ENCODE assay signal across 23 mouse cellular contexts in the genomic region with DNA sequence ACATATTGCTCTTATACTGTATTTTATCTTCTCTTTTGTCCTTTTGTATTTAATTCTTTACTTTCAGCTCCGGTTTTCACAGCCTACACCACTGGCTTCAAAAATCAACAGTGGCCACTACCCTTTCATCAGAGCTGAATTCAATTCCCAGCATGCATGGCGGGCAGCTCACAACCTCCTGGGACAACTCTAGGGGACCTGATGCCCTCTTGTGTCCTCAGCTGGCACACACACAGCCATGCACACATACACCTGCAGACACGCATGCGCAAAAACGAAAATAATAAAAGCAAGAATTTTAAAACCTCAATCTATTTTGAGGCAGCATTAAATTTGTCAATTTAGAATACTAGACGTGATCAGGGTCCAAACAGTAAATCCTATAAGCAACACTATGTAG.
DNase-seq lines count a peak whose midpoint lies in the region; ATAC-seq and TF ChIP-seq lines count a peak whose summit lies in the region.
"Had no signal": no experiment of that assay in that cellular context is flagged by ENCODE, and none has a peak within 500 bp of the region (broad histone marks: within the 10 kb centered on the region; RNA-seq: fewer than 3 reads in every experiment).

No protein-coding gene starts in this region.

- H3K27me3 ChIP-seq in MEL (ENCODE audit: control insufficient read depth in 1 of 2, insufficient read depth in 2 of 2, low read length in 2 of 2): peaks cover 0 to 1% of the 10 kb centered on the region in 2 experiments; a peak in 2 of 4 replicates
- H3K27me3 ChIP-seq in cerebellum, adult 2 months (ENCODE audit: control insufficient read depth, insufficient read depth, low read length): no peaks in the 10 kb centered on the region
- no peaks in the 10 kb centered on the region for H3K27me3 ChIP-seq in hindbrain, embryonic 10.5 days (ENCODE audit: insufficient read depth, poor library complexity, severe bottlenecking)
- H3K27me3 ChIP-seq: CH12.LX had no signal

- no peak overlapping the region for H3K9ac ChIP-seq in MEL (ENCODE audit: control insufficient read depth, low read depth, low read length, poor library complexity, severe bottlenecking)

- no peaks in the 10 kb centered on the region for H3K36me3 ChIP-seq in MEL (ENCODE audit: control insufficient read depth in 1 of 2, insufficient read depth in 2 of 2, low read length in 2 of 2)
- no peaks in the 10 kb centered on the region for H3K36me3 ChIP-seq in hindbrain, embryonic 10.5 days
- H3K36me3 ChIP-seq: G1E had no signal

- WGBS in cerebellum, adult 2 months: 93% methylated on average over 6 of the region's 6 CpGs
- WGBS in hindbrain, embryonic 10.5 days: 95% methylated on average over 6 of the region's 6 CpGs

- no peaks in the 10 kb centered on the region for H3K9me3 ChIP-seq in MEL (replicated peaks; ENCODE audit: insufficient read depth, low read length)
- no peaks in the 10 kb centered on the region for H3K9me3 ChIP-seq in hindbrain, embryonic 10.5 days
- H3K9me3 ChIP-seq: G1E had no signal

- TF ChIP-seq POLR2A in MEL (IDR thresholded peaks at IDR 0.05; ENCODE audit: control insufficient read depth in 1 of 2, insufficient read depth in 1 of 2, low read depth in 1 of 2, low read length in 2 of 2, poor library complexity in 1 of 2): no peak
- TF ChIP-seq POLR2A in cerebellum, adult 2 months (IDR thresholded peaks at IDR 0.05; ENCODE audit: borderline replicate concordance, insufficient read depth, low read length): no peak

- H3K79me2 ChIP-seq in MEL (ENCODE audit: control insufficient read depth, insufficient read depth, low read length, poor library complexity): no peaks in the 10 kb centered on the region

- H3K4me3 ChIP-seq in MEL (ENCODE audit: control insufficient read depth in 1 of 2, insufficient read depth in 1 of 2, low read depth in 2 of 2, low read length in 2 of 2): no peak overlapping the region
- H3K4me3 ChIP-seq in cerebellum, adult 2 months (replicated peaks; ENCODE audit: insufficient read depth, low read depth, low read length): no peak overlapping the region
- H3K4me3 ChIP-seq in hindbrain, embryonic 10.5 days: no peak overlapping the region

- peak; percentile 50; the same call in 1 of the 2 replicates for ATAC-seq in megakaryocyte progenitor cell, adult 5-6 weeks (replicated peaks; ENCODE audit: poor library complexity)
- ATAC-seq: activated CD4-positive, CD25-positive, alpha-beta regulatory T cell, adult 4 months; CD4-positive, CD25-positive, alpha-beta regulatory T cell, adult 4 months; Patski had no signal

- no peak for TF ChIP-seq EP300 in MEL (IDR thresholded peaks at IDR 0.05; ENCODE audit: low read depth in 1 of 2, low read length in 2 of 2)

- peak in 2 of 3 experiments; percentile 31 to 42; a peak in 4 of 6 replicates for TF ChIP-seq CTCF in MEL (IDR thresholded peaks at IDR 0.05 in 2 of 3, conservative IDR thresholded peaks at IDR 0.05 in 1 of 3; ENCODE audit: control insufficient read depth in 1 of 3, insufficient read depth in 1 of 3, low read depth in 2 of 3, low read length in 3 of 3, poor library complexity in 1 of 3, severe bottlenecking in 1 of 3)
- no peak for TF ChIP-seq CTCF in cerebellum, adult 2 months (IDR thresholded peaks at IDR 0.05; ENCODE audit: borderline replicate concordance, insufficient read depth, low read depth, low read length)

- DNase-seq in 416B (ENCODE audit: low read depth) (peak; percentile 27), MEL (ENCODE audit: low read depth, low spot score) (peak; percentile 14)
- DNase-seq in cerebellum, adult 2 months: no peak
- no peak for DNase-seq in layer of hippocampus, adult 8-10 months (ENCODE audit: low spot score in 2 of 2)
- no peak for DNase-seq in hindbrain, embryonic 10.5 days (ENCODE audit: low spot score)
- DNase-seq: adrenal gland, adult 2 months; adrenal gland, adult 8-10 months; adrenal gland, postnatal 10 days; adrenal gland, postnatal 14 days; adrenal gland, postnatal 25 days; adrenal gland, postnatal 36 days; B cell, adult 2 months; cerebellum, adult 11 months; cerebellum, adult 11-12 months; cerebellum, adult 18-20 months; cerebellum, adult 8-10 months; cerebellum, adult 9-10 months had no signal

- TF ChIP-seq RAD21 in MEL (IDR thresholded peaks at IDR 0.05; ENCODE audit: low read depth, low read length): peak; percentile 47

- no peaks in the 10 kb centered on the region for H3K4me1 ChIP-seq in MEL (ENCODE audit: control insufficient read depth in 1 of 2, insufficient read depth in 2 of 2, low read length in 2 of 2)
- H3K4me1 ChIP-seq in cerebellum, adult 2 months (ENCODE audit: control insufficient read depth, insufficient read depth, low read length): no peaks in the 10 kb centered on the region
- no peaks in the 10 kb centered on the region for H3K4me1 ChIP-seq in hindbrain, embryonic 10.5 days (replicated peaks)

- no peak overlapping the region for H3K27ac ChIP-seq in MEL (ENCODE audit: control insufficient read depth, low read depth, low read length)
- H3K27ac ChIP-seq in cerebellum, adult 2 months (ENCODE audit: insufficient read depth, low read length): no peak overlapping the region
- H3K27ac ChIP-seq in hindbrain, embryonic 10.5 days: no peak overlapping the region

TF ChIP-seq in MEL, 35 proteins besides CTCF, POLR2A, EP300 and RAD21:
- no peak for TF ChIP-seq ZNF384 (IDR thresholded peaks at IDR 0.05; ENCODE audit: low read depth, low read length)
- peak; percentile 44; the same call in 1 of the 2 replicates for TF ChIP-seq ZC3H11A (IDR thresholded peaks at IDR 0.05; ENCODE audit: low read depth, low read length)
- peak; percentile 57 for TF ChIP-seq SMC3 (IDR thresholded peaks at IDR 0.05; ENCODE audit: low read depth, low read length)
TF ChIP-seq in MEL: peak in this region for 2.

Comparison
In these comparisons a context has a peak if more than half of its experiments do, and no peak if none do; other contexts are left out.
1. DNase-seq: peak in 416B (single experiment) and MEL (single experiment); none in cerebellum, adult 2 months (0 of 2), layer of hippocampus, adult 8-10 months (0 of 2) and hindbrain, embryonic 10.5 days (single experiment).